Mouse (Mus musculus) hindbrain, embryonic 12.5 days (tissue): ENCODE measurements at regions not wholly inside any gene's neighbourhood (a gene's known extent, or its start where the extent isn't known, plus 50 kb on each side); places are given as distances from the start of the nearest gene placed in this dataset.
A peak's percentile ranks its signal among the peaks of the same experiment; 100 is the strongest.
"Not testable (repeated sequence)": the region's sequence is repeated elsewhere in the genome, so short reads cannot be mapped to it uniquely, and the experiment has no call there.

ENCODE experiments used
- ATAC-seq: fragments of 200-750 bp; cut with Nextera tagmentation; 2 replicates; pipeline ENCODE4 v1.8.0; 2017; ENCODE audit warnings: moderate TSS enrichment; ENCODE audit not compliant: low FRiP score
- H3K27ac ChIP-seq: fragments of 300-500 bp; sonication (generic); 2 replicates; pipeline ENCODE4 v1.5.1; 2016; ENCODE audit warnings: mild to moderate bottlenecking
- H3K27me3 ChIP-seq: fragments of 300-500 bp; sonication (generic); 2 replicates; pipeline ENCODE4 v1.6.1; 2016; ENCODE audit warnings: mild to moderate bottlenecking
- H3K36me3 ChIP-seq: fragments of 300-500 bp; sonication (generic); 2 replicates; pipeline ENCODE4 v1.6.1; 2016; ENCODE audit warnings: mild to moderate bottlenecking
- H3K4me1 ChIP-seq: fragments of 300-500 bp; sonication (generic); 2 replicates; pipeline ENCODE4 v1.6.1; 2016
- H3K4me2 ChIP-seq: fragments of 300-500 bp; sonication (generic); replicated peaks from 2 replicates; pipeline ENCODE4 v1.6.1; 2016; ENCODE audit warnings: mild to moderate bottlenecking
- H3K4me3 ChIP-seq: fragments of 300-500 bp; sonication (generic); 2 replicates; pipeline ENCODE4 v1.5.1; 2016; ENCODE audit warnings: mild to moderate bottlenecking
- H3K9ac ChIP-seq: fragments of 300-500 bp; sonication (generic); 2 replicates; pipeline ENCODE4 v1.6.1; 2016; ENCODE audit warnings: mild to moderate bottlenecking, moderate library complexity
- H3K9me3 ChIP-seq: fragments of 300-500 bp; sonication (generic); replicated peaks from 2 replicates; pipeline ENCODE4 v1.6.1; 2016; ENCODE audit warnings: mild to moderate bottlenecking
- WGBS: fragments of 180-500 bp; shearing (Covaris S2); methylation state at CpG from one replicate; pipeline ENCODE4 v1.1.7; 2016; 5-methylcytosine and 5-hydroxymethylcytosine counted together

GRCm38 (mm10) chr6:103809986-103810341 is 299.6 kb downstream of the Chl1 start:
- H3K9ac ChIP-seq, result no peak overlapping the region
- H3K36me3 ChIP-seq, result no peaks in the 10 kb centered on the region
- WGBS, result 13% methylated on average over 7 of the region's 7 CpGs
- H3K4me2 ChIP-seq, result peak overlapping the region; percentile 49
- ATAC-seq, result peak; percentile 71
- H3K27ac ChIP-seq, result no peak overlapping the region
- peak overlapping the region; percentile 15 for H3K4me3 ChIP-seq
- H3K27me3 ChIP-seq, result peaks cover 14% of the 10 kb centered on the region
- H3K4me1 ChIP-seq, result peaks cover 19% of the 10 kb centered on the region
- H3K9me3 ChIP-seq, result no peaks in the 10 kb centered on the region

DNA sequence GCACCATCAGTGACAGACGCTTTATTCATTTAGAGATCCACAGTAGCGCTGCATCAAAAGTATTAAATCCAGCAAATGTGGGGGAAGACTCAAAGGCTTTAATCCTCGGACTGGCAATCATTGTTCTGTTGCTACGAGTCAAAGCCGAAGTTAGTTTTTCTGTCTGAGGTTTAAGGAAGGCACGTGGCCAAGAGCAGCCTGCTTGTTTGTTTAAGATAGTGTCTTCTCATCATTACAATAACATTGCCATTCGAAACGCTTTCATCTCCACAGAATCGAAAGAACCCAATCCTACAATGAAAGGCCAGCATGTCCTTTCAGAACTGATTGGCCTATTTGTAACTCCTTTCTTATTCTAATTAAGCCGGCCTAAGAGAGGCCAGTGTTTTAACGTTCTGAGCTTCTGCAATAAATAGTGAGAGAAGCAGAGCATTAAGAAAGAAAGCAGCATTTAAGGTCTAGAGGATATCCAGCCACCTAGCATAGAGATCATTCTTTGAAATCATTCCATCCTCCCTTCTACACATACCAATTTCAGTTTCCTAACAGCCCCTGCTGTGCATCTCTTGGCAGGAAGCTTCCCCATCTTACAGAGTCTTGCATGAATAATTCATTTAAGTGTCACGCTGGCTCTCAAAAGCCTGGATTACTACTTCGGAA is 300.1 kb downstream of the Chl1 start:
- Histone ChIP-seq H3K27ac (no peak overlapping the region), H3K9me3 (no peaks in the 10 kb centered on the region), H3K4me1 (peaks cover 19% of the 10 kb centered on the region), H3K27me3 (peaks cover 14% of the 10 kb centered on the region), H3K9ac (no peak overlapping the region), H3K4me3 (peak overlapping the region; percentile 15), H3K36me3 (no peaks in the 10 kb centered on the region), H3K4me2 (peak overlapping the region; percentile 49)
- WGBS, result under 1% methylated on average over 13 of the region's 13 CpGs
- ATAC-seq, result peak; percentile 75

DNA sequence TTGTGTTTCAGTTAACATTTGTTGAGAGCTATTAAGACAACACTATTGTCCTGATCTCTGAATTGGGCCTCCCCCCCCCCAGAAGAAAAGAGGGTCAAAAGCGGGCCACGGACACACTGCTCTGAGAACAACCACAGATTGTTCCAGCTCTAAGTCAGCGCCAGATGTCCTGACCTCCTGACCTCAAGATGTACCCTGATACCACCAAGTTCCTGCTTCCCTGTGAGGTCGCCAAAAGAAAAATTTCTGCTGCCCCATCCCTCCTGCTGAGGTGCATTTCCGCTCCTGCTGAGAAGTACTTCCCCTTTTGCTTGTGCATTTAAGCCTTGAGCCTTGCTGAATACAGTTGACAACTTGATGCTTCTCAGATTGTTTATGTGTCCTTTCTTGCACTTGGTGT is 306.0 kb downstream of the Chl1 start:
- H3K27ac ChIP-seq, H3K4me1 ChIP-seq, H3K4me3 ChIP-seq, H3K9ac ChIP-seq, H3K27me3 ChIP-seq, ATAC-seq, H3K9me3 ChIP-seq, H3K4me2 ChIP-seq, H3K36me3 ChIP-seq: not testable (repeated sequence)
- 47% methylated on average over 5 of the region's 5 CpGs for WGBS

GRCm38 (mm10) chr6:103826042-103826441 is 315.7 kb downstream of the Chl1 start:
- H3K4me2 ChIP-seq, result no peak overlapping the region
- H3K4me3 ChIP-seq, result no peak overlapping the region
- H3K27me3 ChIP-seq, result no peaks in the 10 kb centered on the region
- H3K27ac ChIP-seq, result no peak overlapping the region
- no peaks in the 10 kb centered on the region for H3K36me3 ChIP-seq
- WGBS, result 62% methylated on average over 2 of the region's 2 CpGs
- no peaks in the 10 kb centered on the region for H3K4me1 ChIP-seq
- no peak for ATAC-seq
- H3K9ac ChIP-seq, result no peak overlapping the region
- no peaks in the 10 kb centered on the region for H3K9me3 ChIP-seq

- no peaks in the 10 kb centered on the region for H3K4me1 ChIP-seq
- 94% methylated on average over 3 of the region's 3 CpGs for whole genome bisulfite sequencing
- ATAC-seq, result no peak
- no peaks in the 10 kb centered on the region for H3K27me3 ChIP-seq
- no peak overlapping the region for H3K27ac ChIP-seq
- no peak overlapping the region for H3K4me2 ChIP-seq
- H3K9ac ChIP-seq, result no peak overlapping the region
- H3K36me3 ChIP-seq, result no peaks in the 10 kb centered on the region
- H3K9me3 ChIP-seq, result no peaks in the 10 kb centered on the region
- no peak overlapping the region for H3K4me3 ChIP-seq
Measured at GRCm38 (mm10) chr6:103827623-103828022, 317.2 kb downstream of the Chl1 start.

DNA sequence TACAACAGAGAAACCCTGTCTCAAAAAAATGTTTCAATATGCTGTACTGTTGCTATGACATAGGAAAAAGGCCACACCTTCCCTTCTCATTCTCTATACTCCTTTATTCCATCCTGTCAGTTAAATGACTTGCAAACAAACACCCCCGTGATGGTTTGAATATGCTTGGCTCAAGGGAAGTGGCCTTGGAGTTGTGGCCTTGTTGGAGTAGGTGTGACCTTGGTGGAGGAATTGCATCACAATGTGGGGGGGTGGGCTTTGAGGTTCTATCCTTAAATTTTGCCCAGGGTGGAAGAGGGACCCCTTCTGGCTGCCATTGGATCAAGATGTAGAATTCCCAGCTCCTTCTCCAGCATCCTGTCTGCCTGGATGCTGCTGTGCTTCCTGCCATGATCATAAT is 318.5 kb downstream of the Chl1 start:
- Histone ChIP-seq H3K9me3 (no peaks in the 10 kb centered on the region), H3K4me3 (no peak overlapping the region), H3K4me2 (no peak overlapping the region), H3K9ac (no peak overlapping the region), H3K27ac (no peak overlapping the region), H3K4me1 (no peaks in the 10 kb centered on the region), H3K27me3 (no peaks in the 10 kb centered on the region), H3K36me3 (no peaks in the 10 kb centered on the region)
- ATAC-seq, result no peak
- 82% methylated on average over 1 of the region's 1 CpGs for WGBS

DNA sequence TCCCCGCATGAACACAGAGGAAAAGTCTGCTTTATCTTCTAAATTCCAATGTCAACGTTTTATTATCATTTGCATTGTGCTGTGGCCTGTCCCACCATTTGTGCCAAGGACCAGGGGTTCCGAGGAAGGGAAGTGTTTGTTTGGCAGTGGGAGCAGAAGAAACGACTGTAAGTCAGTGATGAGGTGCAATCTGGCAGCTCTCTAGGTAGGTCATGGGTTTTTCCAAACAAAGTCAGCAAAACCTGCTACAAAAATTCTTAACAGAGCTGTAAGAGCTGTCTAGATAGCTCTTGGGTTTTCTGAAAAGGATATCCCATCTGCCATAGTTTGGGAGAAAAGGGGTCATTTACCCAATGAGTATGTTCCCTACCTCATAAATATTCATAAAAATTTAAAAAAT is 321.9 kb downstream of the Chl1 start:
- 73% methylated on average over 4 of the region's 4 CpGs for WGBS
- Histone ChIP-seq H3K36me3 (no peaks in the 10 kb centered on the region), H3K4me3 (no peak overlapping the region), H3K4me1 (no peaks in the 10 kb centered on the region), H3K27me3 (no peaks in the 10 kb centered on the region), H3K9me3 (no peaks in the 10 kb centered on the region), H3K9ac (no peak overlapping the region), H3K4me2 (no peak overlapping the region), H3K27ac (no peak overlapping the region)
- no peak for ATAC-seq

DNA sequence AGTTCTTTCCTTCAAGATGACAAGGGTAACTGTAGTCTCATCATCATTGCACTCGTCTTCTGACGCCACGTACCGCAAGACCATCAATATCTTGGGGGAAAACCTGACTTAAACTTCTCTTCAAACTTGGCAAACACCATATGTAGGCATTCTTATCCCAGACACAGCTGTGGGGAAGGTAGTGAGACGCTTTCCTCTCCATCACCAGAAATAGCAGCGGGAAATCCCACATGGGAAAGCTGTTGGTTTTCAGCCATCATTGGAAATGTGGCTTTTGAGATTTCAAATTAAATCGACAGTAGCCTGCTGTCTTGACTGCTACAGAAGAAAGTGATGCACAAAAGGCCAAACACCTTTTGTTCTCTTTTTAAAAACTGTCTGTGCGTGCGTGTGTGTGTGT is 322.4 kb downstream of the Chl1 start:
- Histone ChIP-seq H3K9me3 (no peaks in the 10 kb centered on the region), H3K9ac (no peak overlapping the region), H3K27me3 (no peaks in the 10 kb centered on the region), H3K4me2 (no peak overlapping the region), H3K4me3 (no peak overlapping the region), H3K36me3 (no peaks in the 10 kb centered on the region), H3K27ac (no peak overlapping the region), H3K4me1 (no peaks in the 10 kb centered on the region)
- ATAC-seq, result no peak
- WGBS, result 80% methylated on average over 9 of the region's 9 CpGs

DNA sequence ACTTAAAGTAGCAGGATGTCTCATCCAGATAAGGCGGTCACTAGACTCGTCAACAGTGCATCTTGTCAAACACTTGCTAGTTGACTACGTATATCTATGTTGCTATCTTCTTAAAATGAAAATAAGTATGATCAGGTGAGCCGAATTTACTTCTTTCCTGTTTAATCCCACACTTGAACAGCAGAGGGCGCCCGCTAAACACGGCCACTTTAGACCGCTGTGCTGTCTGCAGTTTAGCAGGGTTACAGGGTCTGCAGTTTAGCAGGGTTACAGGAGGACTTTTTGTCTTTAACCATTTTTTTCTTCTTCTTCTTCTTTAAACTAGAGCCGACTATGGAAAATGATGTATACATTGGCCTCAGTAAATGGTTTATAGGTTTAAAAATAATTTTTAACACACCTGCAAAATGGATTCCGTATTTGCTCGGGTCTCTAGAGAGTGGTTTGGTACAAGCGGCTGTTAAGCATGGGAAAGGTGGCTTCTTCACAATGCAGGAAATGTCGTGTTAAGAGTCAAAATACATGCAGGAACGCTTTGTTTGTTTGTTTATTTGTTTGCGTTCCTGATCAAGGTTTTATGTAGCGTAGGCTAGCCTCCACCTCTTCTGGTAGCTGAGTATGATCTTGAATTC is 323.2 kb downstream of the Chl1 start:
- no peaks in the 10 kb centered on the region for H3K4me1 ChIP-seq
- no peaks in the 10 kb centered on the region for H3K27me3 ChIP-seq
- H3K9me3 ChIP-seq, result no peaks in the 10 kb centered on the region
- ATAC-seq, result peak; percentile 57; the same call in 1 of the 2 replicates
- no peaks in the 10 kb centered on the region for H3K36me3 ChIP-seq
- H3K27ac ChIP-seq, result no peak overlapping the region
- no peak overlapping the region for H3K4me3 ChIP-seq
- H3K9ac ChIP-seq, result no peak overlapping the region
- 52% methylated on average over 16 of the region's 16 CpGs for WGBS
- H3K4me2 ChIP-seq, result no peak overlapping the region

DNA sequence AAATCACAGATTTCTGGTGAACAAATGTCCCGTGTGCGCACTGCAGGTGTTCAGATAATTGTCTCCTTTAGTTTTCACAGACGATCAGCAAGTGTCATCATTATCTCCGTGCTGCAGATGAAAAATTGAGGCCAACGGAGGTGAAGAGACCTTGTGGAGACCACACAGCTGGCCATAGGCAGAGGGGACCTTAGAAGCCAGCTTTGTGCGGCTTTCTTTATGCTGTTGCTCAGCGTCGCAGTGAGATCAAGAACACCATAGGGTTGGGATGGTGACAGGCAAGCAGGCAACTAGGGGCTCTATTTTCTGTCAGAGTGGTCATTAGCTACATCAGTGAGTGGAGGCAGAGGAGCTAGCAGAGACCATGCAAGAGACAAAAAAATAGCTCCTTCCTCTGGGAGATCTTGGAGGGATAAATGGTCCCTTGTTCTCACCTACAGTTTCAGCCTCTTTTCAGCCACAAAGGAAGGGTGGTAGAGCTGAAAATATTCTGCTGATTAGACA is 324.4 kb downstream of the Chl1 start:
- H3K36me3 ChIP-seq, result no peaks in the 10 kb centered on the region
- 78% methylated on average over 8 of the region's 8 CpGs for WGBS

GRCm38 (mm10) chr6:103859787-103860186 is 349.4 kb downstream of the Chl1 start:
- Histone ChIP-seq H3K9ac (no peak overlapping the region), H3K4me2 (no peak overlapping the region), H3K4me1 (no peaks in the 10 kb centered on the region), H3K4me3 (no peak overlapping the region), H3K36me3 (no peaks in the 10 kb centered on the region), H3K27ac (no peak overlapping the region), H3K9me3 (no peaks in the 10 kb centered on the region), H3K27me3 (no peaks in the 10 kb centered on the region)
- ATAC-seq, result no peak

More for the DNA sequence above, 324.4 kb downstream of the Chl1 start:
- no peaks in the 10 kb centered on the region for H3K27me3 ChIP-seq
- H3K4me2 ChIP-seq, result no peak overlapping the region
- no peak overlapping the region for H3K27ac ChIP-seq
- no peak overlapping the region for H3K4me3 ChIP-seq
- no peaks in the 10 kb centered on the region for H3K9me3 ChIP-seq
- no peak overlapping the region for H3K9ac ChIP-seq
- no peak for ATAC-seq
- H3K4me1 ChIP-seq, result no peaks in the 10 kb centered on the region

GRCm38 (mm10) chr6:103893455-103893854 is 383.1 kb downstream of the Chl1 start:
- Histone ChIP-seq H3K9ac (no peak overlapping the region), H3K27me3 (no peaks in the 10 kb centered on the region), H3K4me3 (no peak overlapping the region), H3K9me3 (no peaks in the 10 kb centered on the region), H3K4me1 (no peaks in the 10 kb centered on the region), H3K27ac (no peak overlapping the region), H3K36me3 (no peaks in the 10 kb centered on the region), H3K4me2 (no peak overlapping the region)
- no peak for ATAC-seq
- WGBS, result 67% methylated on average over 3 of the region's 3 CpGs

DNA sequence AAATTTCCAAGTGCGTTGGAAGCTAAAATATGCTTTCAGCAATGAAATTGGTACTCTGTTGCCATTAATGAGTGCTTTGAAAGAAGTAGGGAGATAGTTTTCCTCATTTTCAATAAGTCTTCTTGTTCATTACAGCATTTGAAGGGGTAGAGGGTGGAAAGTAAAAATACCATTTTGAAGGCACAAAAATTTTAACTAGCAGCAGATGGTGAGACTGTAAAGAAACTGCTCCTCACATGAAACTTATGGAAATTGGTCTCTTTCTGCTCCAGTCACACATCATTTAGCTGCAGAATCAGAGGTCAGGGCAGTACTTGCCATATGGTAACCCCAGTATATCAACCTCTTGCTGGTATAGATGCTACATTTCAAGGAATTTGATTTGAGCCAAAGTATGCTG is 414.1 kb downstream of the Chl1 start:
- WGBS, result 91% methylated on average over 1 of the region's 1 CpGs

More for the DNA sequence above, 414.1 kb downstream of the Chl1 start:
- Histone ChIP-seq H3K36me3 (no peaks in the 10 kb centered on the region), H3K9me3 (no peaks in the 10 kb centered on the region), H3K27me3 (no peaks in the 10 kb centered on the region), H3K4me2 (no peak overlapping the region), H3K27ac (no peak overlapping the region), H3K4me3 (no peak overlapping the region), H3K4me1 (no peaks in the 10 kb centered on the region), H3K9ac (no peak overlapping the region)
- ATAC-seq, result no peak
